Mouse (Mus musculus) retina, adult 2 months (tissue): ENCODE data around the gene Fanci.

Experiments used
- DNase-seq: peaks from one replicate; pipeline ENCODE4 v3.0.0-alpha.2; 2012; ENCODE audit warnings: low read depth, low spot score

Gene Fanci

DNA sequence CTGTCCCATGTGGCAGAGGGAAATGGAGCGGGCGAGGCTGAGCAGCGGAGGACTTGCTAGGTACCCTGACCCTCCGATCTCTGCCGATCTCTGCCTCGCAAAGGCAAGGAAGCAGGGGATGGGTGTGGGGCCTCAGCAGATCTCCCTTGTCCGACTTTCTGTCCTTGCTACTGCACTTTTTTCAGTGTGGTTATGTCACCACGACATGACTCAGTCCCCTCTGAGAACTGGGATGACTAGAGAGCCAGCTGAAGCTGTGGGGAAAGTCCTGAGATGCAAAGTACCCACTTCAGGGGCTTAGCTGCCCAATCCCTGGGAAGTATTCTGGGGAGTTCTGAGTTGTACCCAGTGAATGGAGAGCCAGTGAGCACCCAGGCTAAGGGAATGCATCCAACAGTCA, 4.6 kb upstream of the Fanci start:
- no peak for DNase-seq

DNA sequence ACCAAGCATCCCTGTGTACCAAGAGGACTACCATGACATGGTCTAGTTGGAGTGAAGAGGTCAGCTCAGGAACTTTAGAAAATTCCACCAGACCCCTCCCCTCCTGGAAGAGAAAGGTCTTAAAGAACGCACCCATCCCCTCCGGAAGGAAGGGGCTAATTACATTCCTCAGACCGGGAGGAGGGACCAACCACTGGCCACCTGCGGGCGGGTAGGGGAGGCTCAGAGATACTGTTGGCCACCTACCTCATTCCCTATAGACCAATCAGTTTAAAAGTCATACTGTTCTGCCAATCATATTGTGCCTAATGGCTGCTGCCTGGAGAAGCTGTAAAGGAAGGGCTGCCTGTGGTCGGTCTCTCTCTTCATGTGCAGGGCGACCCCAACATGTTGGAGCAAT, 3.7 kb upstream of the Fanci start:
- no peak for DNase-seq

DNA sequence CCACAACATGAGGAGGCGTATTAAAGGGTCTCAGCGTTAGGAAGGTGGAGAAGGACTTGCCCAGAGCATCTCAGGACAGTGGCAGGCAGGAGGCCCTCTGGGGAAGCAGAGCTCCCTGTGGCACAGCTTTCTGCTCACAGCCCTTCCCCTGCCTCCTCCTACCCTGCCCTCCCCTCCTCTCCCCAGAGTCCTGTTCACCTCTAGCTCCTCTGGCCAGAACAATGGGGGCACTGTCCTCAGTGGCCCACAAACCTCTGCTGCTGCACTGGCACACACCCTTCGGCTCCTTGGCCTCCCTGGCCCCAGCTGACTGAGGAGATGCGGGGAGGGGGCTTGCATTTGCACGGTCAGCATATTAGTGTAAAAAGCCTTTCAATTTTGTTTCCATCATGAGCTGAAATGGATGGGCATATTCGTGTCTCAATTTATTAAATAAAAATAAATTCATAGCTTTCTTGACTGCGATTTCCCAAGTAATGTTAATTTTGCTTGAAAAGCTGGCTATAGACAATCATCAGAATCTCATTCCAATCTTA, 3.0 kb upstream of the Fanci start:
- DNase-seq = no peak

DNA sequence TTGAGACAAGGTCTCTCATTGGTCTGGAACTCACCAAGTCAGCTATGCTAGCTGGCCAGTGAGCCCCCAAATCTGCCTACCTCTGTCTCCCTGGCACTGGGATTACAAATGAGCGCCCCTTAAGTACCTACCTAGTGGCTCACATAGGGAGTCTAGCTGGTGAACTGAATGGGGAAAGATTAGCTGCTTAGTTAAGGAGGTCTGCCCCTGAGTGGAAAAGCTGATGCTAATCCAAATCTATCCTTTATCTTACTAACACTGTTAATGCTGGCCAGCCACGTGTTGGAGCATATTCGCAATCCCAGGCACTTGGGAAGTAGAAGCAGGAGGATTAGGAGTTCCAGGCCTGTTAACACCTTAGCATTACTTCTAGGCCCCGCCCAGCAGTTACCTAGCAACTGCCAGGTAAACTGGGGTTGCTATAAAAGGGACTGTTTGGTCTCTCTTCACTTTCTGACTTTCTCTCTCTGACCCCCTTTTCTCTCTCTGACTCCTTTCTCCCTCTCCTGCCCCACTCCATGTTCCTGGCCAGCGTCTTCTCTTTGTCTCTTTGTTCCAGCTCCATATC, 1.5 kb upstream of the Fanci start:
- peak; percentile 63 for DNase-seq

DNA sequence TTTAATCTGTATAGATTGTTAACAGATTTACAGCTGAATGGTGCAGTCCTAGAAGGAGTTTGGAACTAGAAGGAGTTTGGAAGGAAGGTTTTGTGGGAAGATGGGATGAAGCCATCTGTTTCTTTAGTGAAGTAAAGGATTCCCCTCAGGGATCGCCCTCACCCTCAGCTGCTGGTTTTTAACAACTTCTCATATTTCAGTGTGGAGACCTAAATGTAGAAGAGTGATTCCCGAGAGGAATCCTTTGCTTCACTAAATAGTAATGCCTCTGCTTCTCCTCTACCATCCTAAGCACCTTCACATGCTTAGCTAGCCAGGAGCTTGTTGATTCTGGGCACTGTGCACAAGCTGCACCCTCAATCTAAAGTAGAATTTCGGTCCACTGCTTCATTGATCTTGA, 258 bp upstream of the Fanci start:
- no peak for DNase-seq

DNA sequence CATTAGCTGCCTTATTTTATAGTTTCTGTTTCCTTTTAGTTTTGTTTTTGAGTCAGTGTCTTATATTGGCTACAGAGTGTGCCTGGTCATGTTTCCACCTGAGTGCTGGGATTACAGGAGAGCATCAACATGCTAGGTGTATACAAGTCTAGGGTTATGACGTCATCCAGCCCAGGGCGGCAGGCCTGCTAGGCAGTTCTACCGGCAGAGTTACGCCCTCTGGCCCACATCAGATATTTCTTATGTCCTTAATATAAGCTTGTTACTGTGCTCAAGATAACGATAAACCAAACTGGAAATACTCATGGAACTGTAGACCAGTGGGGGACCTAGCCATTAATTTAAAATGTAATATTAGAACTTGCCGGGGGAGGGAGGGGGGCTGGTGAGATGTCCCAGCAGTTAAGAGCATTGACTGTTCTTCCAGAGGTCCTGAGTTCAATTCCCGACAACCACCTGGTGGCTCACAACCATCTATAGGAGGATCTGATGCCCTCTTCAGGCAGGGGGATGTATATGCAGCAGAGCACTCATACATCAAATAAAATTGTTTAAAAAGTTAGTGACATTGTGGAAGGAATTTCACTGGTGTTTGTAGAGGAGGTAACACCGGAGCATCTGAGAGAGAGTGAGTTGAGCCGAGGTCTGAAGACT, 1.3 kb downstream of the Fanci start:
- DNase-seq = no peak

DNA sequence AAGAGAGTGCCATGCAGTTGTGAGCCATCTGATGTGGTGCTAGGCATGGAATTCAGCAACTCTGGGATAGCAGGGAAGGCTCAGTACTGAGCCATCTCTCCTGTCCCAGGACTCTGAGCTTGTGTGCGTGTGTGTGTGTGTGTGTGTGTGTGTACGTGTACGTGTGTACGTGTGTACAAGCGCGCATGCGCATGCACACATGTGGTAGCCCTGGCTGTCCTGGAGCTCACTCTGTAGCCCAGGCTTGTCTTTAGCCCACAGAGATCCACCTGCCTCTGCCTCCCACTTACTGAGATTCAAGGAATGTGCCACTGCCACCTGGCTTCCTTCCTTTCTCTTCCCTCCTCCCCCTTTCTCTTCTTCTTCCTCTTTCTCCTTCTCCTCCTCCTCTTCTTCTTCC, 2.2 kb downstream of the Fanci start:
- DNase-seq = no peak

DNA sequence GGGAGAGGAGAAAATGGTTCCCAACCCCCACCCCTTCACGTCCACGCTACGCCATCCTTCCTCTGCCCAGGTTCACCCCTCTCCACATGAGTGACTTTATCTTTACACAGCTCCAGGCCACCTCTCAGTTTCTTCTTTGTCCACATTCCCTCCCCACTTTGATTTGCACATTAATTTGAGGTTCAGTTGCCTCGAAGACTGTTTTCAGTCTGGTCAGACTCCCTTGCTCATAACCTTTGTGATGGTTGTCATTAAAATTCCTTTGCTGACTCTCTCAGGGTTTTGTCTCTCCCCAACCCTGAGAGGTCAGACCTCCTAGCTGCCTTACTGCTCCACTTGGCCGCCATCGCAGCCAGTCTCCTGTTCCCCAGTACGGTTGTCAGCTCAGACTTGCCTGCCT, 2.9 kb downstream of the Fanci start:
- DNase-seq = no peak

DNA sequence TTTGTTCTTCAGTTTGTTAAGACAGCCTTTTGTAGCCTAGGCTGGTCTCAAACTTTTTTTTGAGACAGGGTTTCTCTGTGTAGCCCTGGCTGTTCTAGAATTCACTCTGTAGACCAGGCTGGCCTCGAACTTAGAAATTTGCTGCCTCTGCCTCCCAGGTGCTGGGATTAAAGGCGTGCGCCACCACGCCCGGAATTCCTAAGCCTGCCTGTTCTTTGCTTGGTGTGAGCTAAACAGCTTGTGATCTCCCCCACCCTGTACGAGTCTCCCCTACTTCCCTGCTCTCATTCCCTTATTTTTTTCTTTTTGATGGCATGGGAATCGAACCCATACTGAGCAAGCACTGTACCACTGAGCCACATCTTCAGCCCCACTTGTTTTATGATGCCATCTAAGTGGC, 3.5 kb downstream of the Fanci start:
- no peak for DNase-seq

DNA sequence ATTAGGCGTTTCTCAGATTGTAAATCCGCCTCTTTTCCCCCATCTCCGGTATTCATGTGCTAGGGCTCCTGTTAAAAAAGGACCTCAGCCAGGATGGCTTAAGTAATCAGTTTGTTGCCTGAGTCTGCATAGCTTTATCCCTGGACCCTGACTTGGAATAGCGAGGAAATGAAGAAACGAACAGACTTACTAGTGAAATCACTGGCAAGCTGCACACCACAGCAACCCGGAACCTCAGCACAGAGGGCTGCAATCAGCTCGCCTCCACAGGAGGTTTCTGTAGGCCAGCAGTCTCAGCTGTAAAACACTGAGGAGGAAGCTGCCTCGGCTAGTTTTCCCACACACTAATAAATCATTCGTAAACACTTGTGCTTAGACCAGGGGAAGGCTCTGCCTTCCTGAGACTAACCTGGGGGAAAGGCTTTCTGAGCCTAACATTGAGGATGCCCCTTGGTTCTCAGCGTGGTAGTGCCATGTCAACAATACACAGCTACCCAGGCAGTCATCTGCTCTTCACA, 5.8 kb downstream of the Fanci start:
- no peak for DNase-seq

DNA sequence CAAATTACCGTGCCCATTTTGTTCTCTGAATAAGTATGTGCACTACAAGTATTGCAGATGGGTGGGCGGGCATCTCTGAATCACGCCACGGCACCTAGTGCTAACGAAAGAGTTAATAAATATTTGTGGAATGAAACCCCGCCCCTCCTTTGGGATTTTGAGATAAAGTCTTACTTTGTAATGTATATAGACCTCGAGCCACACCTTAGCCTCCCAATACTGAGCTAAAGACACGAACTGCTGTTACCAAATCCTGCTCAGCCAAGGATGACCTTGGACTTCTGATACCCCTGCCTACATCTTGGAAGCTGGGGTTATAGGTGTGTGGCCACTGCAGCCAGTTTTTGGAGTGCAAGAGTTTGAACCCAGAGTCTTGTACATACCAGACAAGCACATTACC, 6.7 kb downstream of the Fanci start:
- DNase-seq = no peak

DNA sequence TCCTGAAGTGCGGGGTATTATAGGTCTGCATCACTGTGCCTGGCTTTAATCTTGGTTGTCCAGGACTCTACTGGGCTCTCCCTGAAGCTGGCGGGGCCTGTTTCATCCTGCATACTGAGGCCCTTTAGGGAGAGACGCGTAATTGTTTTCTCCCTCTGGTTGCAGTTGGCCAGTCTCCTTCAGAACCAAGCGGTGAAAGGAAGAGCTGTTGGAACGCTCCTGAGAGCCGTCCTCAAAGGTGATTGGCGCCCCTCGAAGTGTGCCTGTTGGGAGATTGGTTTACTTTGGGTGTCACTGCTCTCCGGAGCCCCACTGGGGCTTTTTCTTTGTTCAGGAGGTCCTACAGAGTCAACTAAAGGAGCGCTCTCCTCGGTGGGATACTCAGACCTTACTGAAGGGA, 7.2 kb downstream of the Fanci start:
- no peak for DNase-seq

DNA sequence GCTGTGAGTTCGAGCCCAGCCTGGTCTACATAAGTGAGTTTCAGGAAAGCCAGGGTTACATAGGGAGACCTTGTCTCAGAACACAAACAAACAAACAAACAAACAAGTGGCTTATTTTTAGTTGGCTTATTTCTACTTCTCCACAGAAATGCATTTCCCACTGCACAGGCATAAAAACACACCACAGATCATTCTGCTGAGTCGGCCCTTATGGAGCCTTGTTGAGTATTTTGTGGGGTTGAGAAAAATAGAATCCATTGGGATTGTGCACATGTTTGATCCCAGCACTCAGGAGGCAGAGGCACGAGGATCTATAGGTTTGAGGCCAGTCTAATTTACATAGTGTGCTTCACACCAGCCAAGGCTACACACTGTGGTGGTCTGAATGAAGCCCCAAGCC, 8.6 kb downstream of the Fanci start:
- DNase-seq = no peak

DNA sequence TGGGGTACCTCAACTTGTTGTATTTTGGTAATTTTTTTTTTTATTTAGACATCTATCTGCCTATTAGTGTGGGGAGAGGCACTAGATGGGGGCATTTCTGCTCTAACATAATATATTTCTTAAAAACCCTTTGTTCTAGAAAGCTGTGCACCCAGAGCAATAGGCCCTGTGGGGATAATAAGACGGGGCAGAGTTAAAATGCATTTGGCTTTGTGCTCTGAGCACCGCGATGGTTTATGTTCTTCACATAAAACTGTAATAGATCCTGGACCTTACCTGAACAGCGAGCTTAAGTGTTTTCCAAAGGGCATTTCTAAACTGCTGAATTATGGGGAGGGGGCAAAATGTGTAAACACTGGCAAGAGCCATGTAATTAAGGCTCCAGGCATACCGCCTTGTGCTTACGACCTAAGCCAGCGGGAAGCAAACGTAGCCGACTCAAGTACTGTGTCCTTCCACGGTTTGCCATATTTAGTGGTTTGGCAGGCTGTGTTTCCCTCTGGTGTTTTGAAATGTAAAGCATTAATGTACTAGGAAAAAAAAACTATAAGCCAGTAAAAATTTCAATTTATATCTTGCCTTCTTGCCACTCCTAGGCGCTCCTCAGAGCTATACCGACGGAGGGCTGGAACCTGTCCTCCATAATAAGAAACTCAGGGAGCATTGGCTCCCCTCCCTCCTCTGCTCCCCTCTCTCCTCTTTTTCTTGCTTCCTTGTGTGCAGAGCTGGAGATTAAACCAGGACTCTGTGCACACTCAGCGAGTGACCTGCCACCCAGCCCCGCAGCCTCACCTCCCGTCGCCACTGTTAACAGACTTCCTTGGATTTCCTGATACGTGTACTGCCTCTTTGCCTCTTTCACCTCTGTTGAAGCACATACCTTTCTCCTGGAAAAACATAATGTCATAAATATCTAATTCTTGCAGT, 23.0 kb downstream of the Fanci start:
- no peak for DNase-seq

DNA sequence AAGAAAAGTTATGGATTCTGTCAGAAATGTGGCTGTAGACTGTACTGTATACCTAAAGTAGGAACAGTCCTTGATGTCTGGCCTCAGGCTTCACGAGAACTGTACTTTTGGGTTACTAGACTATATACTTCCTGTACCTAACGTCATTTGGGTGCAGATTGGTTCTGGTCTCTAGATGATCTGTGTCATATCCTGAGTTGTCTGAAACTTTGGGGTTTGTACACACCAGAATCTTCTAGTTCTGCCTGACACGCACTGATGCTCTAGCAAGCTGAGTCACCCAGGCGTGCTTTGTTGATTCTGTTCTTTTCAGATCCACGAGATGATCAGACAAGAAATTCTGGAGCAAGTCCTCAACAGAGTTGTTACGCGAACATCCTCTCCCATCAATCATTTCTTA, 28.2 kb downstream of the Fanci start:
- no peak for DNase-seq

DNA sequence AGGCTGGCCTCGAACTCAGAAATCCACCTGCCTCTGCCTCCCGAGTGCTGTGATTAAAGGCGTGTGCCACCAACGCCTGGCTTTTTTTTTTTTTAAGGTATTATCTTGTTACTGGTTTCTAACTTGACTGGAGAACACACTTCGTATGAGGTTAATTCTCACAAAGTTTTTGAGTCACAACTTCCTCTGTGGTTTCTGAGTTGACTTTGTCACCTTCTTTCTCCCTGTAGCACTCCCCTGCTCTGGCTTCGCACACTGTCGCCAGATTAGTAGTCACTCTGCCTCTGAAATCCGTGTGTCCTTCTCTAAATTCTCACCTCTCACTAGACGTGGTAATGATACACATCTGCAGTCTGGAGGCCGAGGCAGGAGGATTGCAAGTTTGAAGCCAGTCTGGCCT, 31.1 kb downstream of the Fanci start:
- DNase-seq = no peak

DNA sequence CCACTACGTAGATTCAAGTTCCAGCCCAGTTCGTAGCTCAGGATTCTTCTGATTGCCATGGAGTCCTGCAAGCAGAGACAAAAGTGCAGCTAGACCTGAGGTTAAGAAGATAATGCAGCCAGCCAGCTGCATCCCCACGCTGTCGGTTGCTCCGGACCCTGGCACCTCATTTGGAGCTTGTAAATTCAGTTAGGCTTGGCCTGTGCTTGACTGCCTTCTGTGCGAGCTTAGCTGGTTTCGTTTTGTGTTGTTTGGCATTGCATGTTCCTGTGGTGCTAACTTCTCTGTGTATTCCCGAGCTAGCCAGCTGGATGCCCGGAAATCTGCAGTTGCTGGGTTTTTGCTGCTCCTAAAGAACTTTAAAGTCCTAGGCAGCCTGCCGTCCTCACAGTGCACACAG, 34.1 kb downstream of the Fanci start:
- no peak for DNase-seq

DNA sequence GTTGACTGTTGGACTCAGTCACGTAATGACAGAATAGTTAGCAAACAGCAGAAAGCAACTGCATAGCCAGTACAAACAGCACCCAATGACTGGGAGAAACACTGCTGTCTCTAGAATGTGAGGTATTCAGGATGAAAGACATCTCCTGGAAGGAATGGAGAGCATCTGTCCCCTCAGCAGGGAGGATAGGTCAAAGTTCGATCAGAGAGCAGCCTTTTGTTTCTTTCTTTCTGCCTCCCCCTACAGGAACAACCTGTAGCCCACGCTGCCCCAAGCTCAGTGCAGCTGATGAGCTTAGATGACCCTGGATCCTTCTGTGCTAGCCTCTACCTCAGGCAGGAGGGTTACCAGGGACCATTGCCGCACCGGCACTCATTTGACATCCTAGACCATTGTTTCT, 36.5 kb downstream of the Fanci start:
- DNase-seq = no peak

DNA sequence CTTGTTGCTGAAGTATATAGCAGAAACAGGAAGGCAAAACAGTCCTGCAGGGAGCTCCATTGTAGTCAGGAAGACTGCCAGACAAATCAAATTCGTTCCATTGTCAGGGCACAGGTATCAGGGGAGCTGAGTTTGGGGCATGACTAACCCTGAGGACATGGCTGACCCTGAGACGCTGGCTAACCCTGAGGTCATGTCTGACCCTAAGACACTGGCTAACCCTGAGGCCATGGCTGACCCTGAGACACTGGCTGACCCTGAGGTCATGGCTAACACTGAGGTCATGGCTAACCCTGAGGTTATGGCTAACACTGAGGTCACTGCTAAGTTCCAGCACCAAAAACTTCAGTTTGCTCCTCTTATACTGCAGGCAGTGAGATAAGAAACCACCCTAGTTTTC, 48.3 kb downstream of the Fanci start:
- no peak for DNase-seq

DNA sequence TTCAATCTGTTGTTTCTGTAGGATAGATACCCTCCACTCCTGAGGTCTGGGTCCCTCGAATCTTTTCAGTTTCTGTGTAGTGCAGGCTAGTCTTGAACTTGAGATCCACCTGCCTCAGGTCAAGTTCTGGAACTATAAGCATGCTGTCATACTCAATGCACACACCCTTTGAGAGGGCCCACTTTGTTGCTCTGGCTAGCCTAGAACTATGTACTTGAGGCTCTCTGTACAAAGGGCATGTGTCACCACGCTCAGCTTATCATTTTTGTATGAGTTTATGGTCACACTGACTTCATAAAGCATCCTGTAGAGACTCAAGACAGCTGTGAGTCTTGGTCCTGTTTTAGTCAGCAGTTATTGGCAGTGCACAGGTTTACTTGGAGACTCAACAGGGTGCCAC, 55.3 kb downstream of the Fanci start:
- no peak for DNase-seq

DNA sequence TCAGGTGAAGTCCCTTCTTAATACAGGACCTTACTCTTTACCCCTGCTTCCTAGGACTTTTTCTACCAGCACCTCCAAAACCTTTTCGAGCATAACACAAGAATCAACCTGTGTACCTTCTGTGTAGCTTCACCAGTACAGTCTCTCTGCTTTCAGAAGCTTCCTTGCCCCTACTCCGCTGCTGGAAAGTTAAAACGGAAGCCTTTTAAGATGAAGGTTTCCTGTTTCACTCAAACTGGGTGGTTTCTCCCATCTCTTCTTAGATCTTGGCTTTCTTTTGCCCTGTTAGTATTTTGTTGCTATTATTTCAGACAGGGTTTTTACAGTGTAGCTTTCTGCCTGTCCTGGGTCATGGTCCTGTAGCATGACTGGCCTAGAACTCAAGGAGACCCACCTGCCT, 55.8 kb downstream of the Fanci start:
- DNase-seq = no peak

DNA sequence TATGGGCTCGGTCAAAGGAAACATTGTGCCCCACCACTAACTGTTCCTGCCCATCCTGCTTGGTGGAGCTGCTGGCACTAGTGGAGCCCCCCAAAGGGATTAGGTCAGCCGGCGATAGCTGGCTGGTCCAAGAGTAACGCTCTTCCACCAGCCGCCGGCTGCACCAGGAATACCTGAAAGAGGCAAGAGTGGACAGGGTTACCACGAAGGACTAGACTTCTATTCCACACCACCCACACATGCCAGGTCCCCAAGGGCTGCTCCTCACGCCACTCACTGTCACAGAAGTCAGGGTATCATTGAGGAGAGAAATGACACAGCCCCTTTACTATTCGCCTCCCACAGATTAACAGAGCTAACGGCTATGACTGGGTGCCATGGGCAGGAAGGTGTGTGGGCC, 70.0 kb downstream of the Fanci start:
- DNase-seq = no peak
